Mouse (Mus musculus): ENCODE results near the gene Gtf2h2. TPM values are rescaled to one million over a fixed set of nuclear protein-coding genes. Genes with fewer than 3 reads are reported as not detected.

Gene Gtf2h2
- 72.1 and 77.1 TPM in 2 replicates for polyA plus RNA-seq (2015; fragmentation: Nextera tagmentation; extraction: Ambion mirVana)

- Histone ChIP-seq H3K27me3 (no peaks in the 10 kb centered on the region), H3K9me3 (replicated peaks) (no peaks in the 10 kb centered on the region), H3K4me1 (peaks cover 13% of the 10 kb centered on the region), H3K4me2 (peak within 1 kb of the TSS; percentile 76), H3K9ac (peak within 1 kb of the TSS; percentile 88), H3K36me3 (ENCODE audit: poor library complexity, severe bottlenecking) (peaks cover 16% of the 10 kb centered on the region), H3K27ac (peak within 1 kb of the TSS; percentile 84), H3K4me3 (peak within 1 kb of the TSS; percentile 94)
- ATAC-seq = peak; percentile 90
- under 1% methylated on average over 51 of the region's 51 CpGs for WGBS
Measured at GRCm38 (mm10) chr13:100492061-100492787, at the start of gene Gtf2h2. Gene Gtf2h2 (minus strand): TSS chr13:100492579.

GRCm38 (mm10) chr13:100536149-100536548 lies 43.8 kb upstream of the Gtf2h2 start:
- no peak for ATAC-seq
- Histone ChIP-seq H3K4me3 (no peak overlapping the region), H3K27me3 (no peaks in the 10 kb centered on the region), H3K9ac (no peak overlapping the region), H3K4me1 (no peaks in the 10 kb centered on the region), H3K4me2 (no peak overlapping the region), H3K27ac (no peak overlapping the region), H3K36me3 (ENCODE audit: poor library complexity, severe bottlenecking) (no peaks in the 10 kb centered on the region), H3K9me3 (replicated peaks) (no peaks in the 10 kb centered on the region)
- WGBS = 88% methylated on average over 3 of the region's 3 CpGs

GRCm38 (mm10) chr13:100532788-100533365 lies 40.5 kb upstream of the Gtf2h2 start:
- Histone ChIP-seq H3K4me1 (no peaks in the 10 kb centered on the region), H3K27me3 (no peaks in the 10 kb centered on the region), H3K4me3 (no peak overlapping the region), H3K9me3 (replicated peaks) (no peaks in the 10 kb centered on the region), H3K27ac (no peak overlapping the region), H3K4me2 (no peak overlapping the region), H3K9ac (no peak overlapping the region), H3K36me3 (ENCODE audit: poor library complexity, severe bottlenecking) (no peaks in the 10 kb centered on the region)
- 88% methylated on average over 6 of the region's 6 CpGs for WGBS
- no peak for ATAC-seq

- no peak overlapping the region for H3K27ac ChIP-seq
Measured at GRCm38 (mm10) chr13:100526649-100527038, 34.3 kb upstream of the Gtf2h2 start.

GRCm38 (mm10) chr13:100525935-100526648 lies 33.7 kb upstream of the Gtf2h2 start:
- Histone ChIP-seq H3K27ac (no peak overlapping the region), H3K9ac (no peak overlapping the region), H3K36me3 (ENCODE audit: poor library complexity, severe bottlenecking) (no peaks in the 10 kb centered on the region), H3K9me3 (replicated peaks) (no peaks in the 10 kb centered on the region), H3K27me3 (no peaks in the 10 kb centered on the region), H3K4me2 (no peak overlapping the region), H3K4me1 (no peaks in the 10 kb centered on the region), H3K4me3 (no peak overlapping the region)
- ATAC-seq = peak; percentile 70; the same call in 1 of the 2 replicates
- 82% methylated on average over 6 of the region's 6 CpGs for WGBS

More at GRCm38 (mm10) chr13:100526649-100527038, 34.3 kb upstream of the Gtf2h2 start:
- H3K9me3 ChIP-seq (replicated peaks) = no peaks in the 10 kb centered on the region
- no peak overlapping the region for H3K4me2 ChIP-seq
- WGBS = 77% methylated on average over 6 of the region's 6 CpGs
- H3K27me3 ChIP-seq = no peaks in the 10 kb centered on the region
- H3K4me1 ChIP-seq = no peaks in the 10 kb centered on the region
- H3K36me3 ChIP-seq (ENCODE audit: poor library complexity, severe bottlenecking) = no peaks in the 10 kb centered on the region
- no peak overlapping the region for H3K4me3 ChIP-seq
- no peak overlapping the region for H3K9ac ChIP-seq
- ATAC-seq = no peak

GRCm38 (mm10) chr13:100524896-100525295 lies 32.5 kb upstream of the Gtf2h2 start:
- H3K4me1 ChIP-seq = no peaks in the 10 kb centered on the region
- H3K9ac ChIP-seq = no peak overlapping the region
- H3K27ac ChIP-seq = no peak overlapping the region
- H3K4me2 ChIP-seq = no peak overlapping the region
- H3K4me3 ChIP-seq = no peak overlapping the region
- H3K9me3 ChIP-seq (replicated peaks) = no peaks in the 10 kb centered on the region
- 92% methylated on average over 6 of the region's 6 CpGs for WGBS
- H3K27me3 ChIP-seq = no peaks in the 10 kb centered on the region
- ATAC-seq = no peak
- H3K36me3 ChIP-seq (ENCODE audit: poor library complexity, severe bottlenecking) = no peaks in the 10 kb centered on the region

- WGBS = 94% methylated on average over 2 of the region's 2 CpGs
- H3K4me1 ChIP-seq = no peaks in the 10 kb centered on the region
- no peak for ATAC-seq
- H3K27ac ChIP-seq = no peak overlapping the region
- no peak overlapping the region for H3K4me3 ChIP-seq
- H3K27me3 ChIP-seq = no peaks in the 10 kb centered on the region
- no peak overlapping the region for H3K4me2 ChIP-seq
- no peak overlapping the region for H3K9ac ChIP-seq
- H3K9me3 ChIP-seq (replicated peaks) = no peaks in the 10 kb centered on the region
- no peaks in the 10 kb centered on the region for H3K36me3 ChIP-seq (ENCODE audit: poor library complexity, severe bottlenecking)
Measured at GRCm38 (mm10) chr13:100523698-100524097, 31.3 kb upstream of the Gtf2h2 start.

- 86% methylated on average over 9 of the region's 9 CpGs for WGBS
- H3K27ac ChIP-seq = no peak overlapping the region
- no peak overlapping the region for H3K9ac ChIP-seq
- no peak overlapping the region for H3K4me3 ChIP-seq
- no peaks in the 10 kb centered on the region for H3K9me3 ChIP-seq (replicated peaks)
- H3K4me2 ChIP-seq = no peak overlapping the region
- no peaks in the 10 kb centered on the region for H3K27me3 ChIP-seq
- H3K4me1 ChIP-seq = no peaks in the 10 kb centered on the region
- H3K36me3 ChIP-seq (ENCODE audit: poor library complexity, severe bottlenecking) = no peaks in the 10 kb centered on the region
- no peak for ATAC-seq
Measured at GRCm38 (mm10) chr13:100521724-100522591, 29.6 kb upstream of the Gtf2h2 start.

GRCm38 (mm10) chr13:100519162-100519561 lies 26.8 kb upstream of the Gtf2h2 start:
- H3K4me3 ChIP-seq = no peak overlapping the region
- H3K36me3 ChIP-seq (ENCODE audit: poor library complexity, severe bottlenecking) = no peaks in the 10 kb centered on the region
- no peak overlapping the region for H3K4me2 ChIP-seq
- H3K27me3 ChIP-seq = no peaks in the 10 kb centered on the region
- ATAC-seq = no peak
- no peak overlapping the region for H3K27ac ChIP-seq
- no peaks in the 10 kb centered on the region for H3K9me3 ChIP-seq (replicated peaks)
- no peak overlapping the region for H3K9ac ChIP-seq
- H3K4me1 ChIP-seq = no peaks in the 10 kb centered on the region
- WGBS = 83% methylated on average over 2 of the region's 2 CpGs

- no peak for ATAC-seq
- Histone ChIP-seq H3K27ac (no peak overlapping the region), H3K4me2 (no peak overlapping the region), H3K9me3 (replicated peaks) (no peaks in the 10 kb centered on the region), H3K9ac (no peak overlapping the region), H3K27me3 (no peaks in the 10 kb centered on the region), H3K4me3 (no peak overlapping the region), H3K4me1 (no peaks in the 10 kb centered on the region), H3K36me3 (ENCODE audit: poor library complexity, severe bottlenecking) (no peaks in the 10 kb centered on the region)
- WGBS = 88% methylated on average over 6 of the region's 6 CpGs
Measured at GRCm38 (mm10) chr13:100518191-100518590, 25.8 kb upstream of the Gtf2h2 start.

- Histone ChIP-seq H3K27ac (no peak overlapping the region), H3K27me3 (no peaks in the 10 kb centered on the region)
- WGBS = 89% methylated on average over 6 of the region's 6 CpGs
Measured at GRCm38 (mm10) chr13:100517652-100518153, 25.3 kb upstream of the Gtf2h2 start.

More at GRCm38 (mm10) chr13:100517652-100518153, 25.3 kb upstream of the Gtf2h2 start:
- ATAC-seq = no peak
- Histone ChIP-seq H3K4me1 (no peaks in the 10 kb centered on the region), H3K4me3 (no peak overlapping the region), H3K36me3 (ENCODE audit: poor library complexity, severe bottlenecking) (no peaks in the 10 kb centered on the region), H3K4me2 (no peak overlapping the region), H3K9ac (no peak overlapping the region), H3K9me3 (replicated peaks) (no peaks in the 10 kb centered on the region)
